Mouse (Mus musculus): ENCODE measurements at regions not wholly inside any gene's neighbourhood (a gene's known extent, or its start where the extent isn't known, plus 50 kb on each side); places are given as distances from the start of the nearest gene placed in this dataset.

GRCm38 (mm10) chr14:25050674-25051251 lies 408.2 kb upstream of the Zmiz1 start:
- Histone ChIP-seq H3K9me3 (ENCODE audit: low read length) (no peaks in the 10 kb centered on the region), H3K4me3 (ENCODE audit: low read depth, low read length) (no peak overlapping the region), H3K4me2 (ENCODE audit: low read depth, low read length, poor library complexity, severe bottlenecking) (no peak overlapping the region), H3K9ac (replicated peaks; ENCODE audit: low read length, poor library complexity, severe bottlenecking) (no peak overlapping the region), H3K4me1 (ENCODE audit: insufficient read depth, low read length) (no peaks in the 10 kb centered on the region), H3K27ac (ENCODE audit: low read depth, low read length) (no peak overlapping the region), H3K27me3 (ENCODE audit: insufficient read depth, low read length) (no peaks in the 10 kb centered on the region), H3K36me3 (ENCODE audit: insufficient read depth, low read length) (no peaks in the 10 kb centered on the region)
- WGBS, result 79% methylated on average over 12 of the region's 12 CpGs
- no peak for ATAC-seq (ENCODE audit: low FRiP score)
- no peak for DNase-seq (ENCODE audit: low spot score)
- no peak for TF ChIP-seq CTCF (IDR thresholded peaks at IDR 0.05)

DNA sequence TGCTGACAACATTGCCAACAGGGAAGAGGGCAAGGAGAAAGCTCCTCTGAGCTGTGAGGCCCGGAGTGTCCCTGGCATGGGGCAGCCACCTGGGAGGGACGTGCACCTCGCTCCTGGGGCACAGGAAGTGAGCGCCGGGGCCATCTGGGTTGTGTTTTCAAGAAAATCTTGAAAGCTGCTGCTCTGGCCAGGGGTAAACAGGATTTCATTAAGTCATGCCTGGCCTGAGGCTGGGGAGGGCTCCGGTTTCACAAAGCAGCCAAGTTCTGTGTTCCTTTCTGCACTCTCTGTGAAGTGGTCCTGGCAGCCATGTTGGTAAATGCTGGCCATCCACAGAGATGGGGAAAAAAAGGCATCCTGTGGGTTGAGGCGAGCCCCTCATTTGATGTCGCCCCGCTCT lies 406.8 kb upstream of the Zmiz1 start:
- H3K4me2 ChIP-seq (ENCODE audit: low read depth, low read length, poor library complexity, severe bottlenecking), result no peak overlapping the region
- ATAC-seq (ENCODE audit: low FRiP score) (no peak), DNase-seq (ENCODE audit: low spot score) (no peak)
- WGBS, result 88% methylated on average over 9 of the region's 9 CpGs
- H3K4me1 ChIP-seq (ENCODE audit: insufficient read depth, low read length), result no peaks in the 10 kb centered on the region
- H3K27ac ChIP-seq (ENCODE audit: low read depth, low read length), result no peak overlapping the region
- TF ChIP-seq CTCF (IDR thresholded peaks at IDR 0.05), result no peak
- no peaks in the 10 kb centered on the region for H3K9me3 ChIP-seq (ENCODE audit: low read length)
- no peak overlapping the region for H3K4me3 ChIP-seq (ENCODE audit: low read depth, low read length)
- no peaks in the 10 kb centered on the region for H3K36me3 ChIP-seq (ENCODE audit: insufficient read depth, low read length)
- no peak overlapping the region for H3K9ac ChIP-seq (replicated peaks; ENCODE audit: low read length, poor library complexity, severe bottlenecking)
- H3K27me3 ChIP-seq (ENCODE audit: insufficient read depth, low read length), result no peaks in the 10 kb centered on the region

- H3K4me1 ChIP-seq (ENCODE audit: insufficient read depth, low read length), result no peaks in the 10 kb centered on the region
- no peak overlapping the region for H3K27ac ChIP-seq (ENCODE audit: low read depth, low read length)
- no peak overlapping the region for H3K4me2 ChIP-seq (ENCODE audit: low read depth, low read length, poor library complexity, severe bottlenecking)
- no peaks in the 10 kb centered on the region for H3K36me3 ChIP-seq (ENCODE audit: insufficient read depth, low read length)
- no peaks in the 10 kb centered on the region for H3K27me3 ChIP-seq (ENCODE audit: insufficient read depth, low read length)
- 72% methylated on average over 7 of the region's 7 CpGs for WGBS
- DNase-seq (ENCODE audit: low spot score) (no peak), ATAC-seq (ENCODE audit: low FRiP score) (no peak)
- H3K4me3 ChIP-seq (ENCODE audit: low read depth, low read length), result no peak overlapping the region
- H3K9me3 ChIP-seq (ENCODE audit: low read length), result no peaks in the 10 kb centered on the region
- H3K9ac ChIP-seq (replicated peaks; ENCODE audit: low read length, poor library complexity, severe bottlenecking), result no peak overlapping the region
- TF ChIP-seq CTCF (IDR thresholded peaks at IDR 0.05), result no peak
Observed at GRCm38 (mm10) chr14:25059351-25059750, 399.6 kb upstream of the Zmiz1 start.

DNA sequence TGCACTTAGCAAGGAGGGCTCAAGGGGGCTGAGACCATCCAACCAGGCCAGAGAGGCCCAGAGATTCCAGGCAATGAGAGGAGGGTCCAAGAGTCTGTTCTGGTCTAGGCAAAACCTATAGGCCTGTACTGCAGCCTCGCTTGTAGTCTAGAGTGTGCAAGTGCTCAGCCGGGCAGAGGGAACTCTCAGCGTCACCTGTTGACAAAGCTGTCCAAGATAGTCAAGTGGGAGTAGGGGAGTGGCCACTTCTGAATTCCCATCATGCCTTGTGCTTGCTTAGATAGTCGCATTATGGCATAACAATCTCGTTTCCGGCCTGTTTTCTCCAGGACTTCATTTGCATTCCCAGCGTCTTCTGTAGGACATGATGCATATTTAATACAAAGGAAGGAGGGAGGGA lies 398.7 kb upstream of the Zmiz1 start:
- no peak overlapping the region for H3K27ac ChIP-seq (ENCODE audit: low read depth, low read length)
- ATAC-seq (ENCODE audit: low FRiP score) (no peak), DNase-seq (ENCODE audit: low spot score) (no peak)
- no peaks in the 10 kb centered on the region; the same call in none of the 2 replicates for H3K4me1 ChIP-seq (ENCODE audit: insufficient read depth, low read length)
- no peaks in the 10 kb centered on the region for H3K36me3 ChIP-seq (ENCODE audit: insufficient read depth, low read length)
- 71% methylated on average over 7 of the region's 7 CpGs for WGBS
- no peak for TF ChIP-seq CTCF (IDR thresholded peaks at IDR 0.05)
- H3K27me3 ChIP-seq (ENCODE audit: insufficient read depth, low read length), result no peaks in the 10 kb centered on the region
- H3K4me3 ChIP-seq (ENCODE audit: low read depth, low read length), result no peak overlapping the region
- no peak overlapping the region for H3K9ac ChIP-seq (replicated peaks; ENCODE audit: low read length, poor library complexity, severe bottlenecking)
- no peaks in the 10 kb centered on the region for H3K9me3 ChIP-seq (ENCODE audit: low read length)
- H3K4me2 ChIP-seq (ENCODE audit: low read depth, low read length, poor library complexity, severe bottlenecking), result no peak overlapping the region

DNA sequence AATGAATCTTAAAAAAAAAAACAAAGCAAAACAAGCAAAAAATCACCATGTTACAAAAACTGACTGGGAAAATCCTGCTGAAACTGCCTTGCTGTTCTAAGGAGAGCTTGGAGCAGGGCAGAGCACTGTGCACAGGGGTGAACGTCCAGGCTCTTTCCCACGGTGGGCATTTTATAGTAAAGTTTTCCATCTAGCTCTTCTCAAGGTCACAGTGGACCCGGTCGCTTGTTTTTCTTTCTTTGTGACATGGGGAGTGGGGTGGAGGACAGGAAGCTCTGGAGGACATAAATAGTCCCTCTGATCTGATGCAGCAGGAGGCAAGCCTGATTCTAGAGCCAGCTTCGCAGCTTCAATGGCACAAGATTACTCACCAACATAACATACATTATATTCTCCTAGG lies 395.9 kb upstream of the Zmiz1 start:
- DNase-seq (ENCODE audit: low spot score) (no peak), ATAC-seq (ENCODE audit: low FRiP score) (no peak)
- Histone ChIP-seq H3K27ac (ENCODE audit: low read depth, low read length) (no peak overlapping the region), H3K36me3 (ENCODE audit: insufficient read depth, low read length) (no peaks in the 10 kb centered on the region), H3K9me3 (ENCODE audit: low read length) (no peaks in the 10 kb centered on the region), H3K4me1 (ENCODE audit: insufficient read depth, low read length) (no peaks in the 10 kb centered on the region; the same call in none of the 2 replicates), H3K27me3 (ENCODE audit: insufficient read depth, low read length) (no peaks in the 10 kb centered on the region), H3K4me3 (ENCODE audit: low read depth, low read length) (no peak overlapping the region), H3K9ac (replicated peaks; ENCODE audit: low read length, poor library complexity, severe bottlenecking) (no peak overlapping the region), H3K4me2 (ENCODE audit: low read depth, low read length, poor library complexity, severe bottlenecking) (no peak overlapping the region)
- TF ChIP-seq CTCF (IDR thresholded peaks at IDR 0.05), result no peak
- WGBS, result 69% methylated on average over 5 of the region's 5 CpGs

GRCm38 (mm10) chr14:25064190-25064947 lies 394.6 kb upstream of the Zmiz1 start:
- no peak overlapping the region for H3K27ac ChIP-seq (ENCODE audit: low read depth, low read length)

More at GRCm38 (mm10) chr14:25064190-25064947, 394.6 kb upstream of the Zmiz1 start:
- H3K27me3 ChIP-seq (ENCODE audit: insufficient read depth, low read length), result no peaks in the 10 kb centered on the region
- 46% methylated on average over 8 of the region's 8 CpGs for WGBS
- no peaks in the 10 kb centered on the region; the same call in none of the 2 replicates for H3K4me1 ChIP-seq (ENCODE audit: insufficient read depth, low read length)
- no peak overlapping the region for H3K4me2 ChIP-seq (ENCODE audit: low read depth, low read length, poor library complexity, severe bottlenecking)
- H3K4me3 ChIP-seq (ENCODE audit: low read depth, low read length), result no peak overlapping the region
- H3K9me3 ChIP-seq (ENCODE audit: low read length), result no peaks in the 10 kb centered on the region
- no peak overlapping the region for H3K9ac ChIP-seq (replicated peaks; ENCODE audit: low read length, poor library complexity, severe bottlenecking)
- no peak for DNase-seq (ENCODE audit: low spot score)
- no peak for ATAC-seq (ENCODE audit: low FRiP score)
- H3K36me3 ChIP-seq (ENCODE audit: insufficient read depth, low read length), result no peaks in the 10 kb centered on the region
- TF ChIP-seq CTCF (IDR thresholded peaks at IDR 0.05), result no peak

Measured in midbrain, postnatal 0 days (tissue).